Mouse (Mus musculus): ENCODE results near the gene Atp2b2.

GRCm38 (mm10) chr6:113875201-113875600 lies 167.2 kb downstream of the Atp2b2 start:
- TF ChIP-seq CTCF (IDR thresholded peaks at IDR 0.05; ENCODE audit: insufficient read depth, low read depth, low read length) (no peak), POLR2A (IDR thresholded peaks at IDR 0.05; ENCODE audit: insufficient read depth, low read depth, low read length) (no peak)

Data from olfactory bulb, adult 2 months (tissue).